Mouse (Mus musculus) ES-Bruce4 (cell line): Measurements from ENCODE around the gene Atp5h. TPM values are rescaled to one million over a fixed set of nuclear protein-coding genes. Genes with fewer than 3 reads are reported as not detected.

ENCODE experiments used
- H3K27ac ChIP-seq: 2 replicates; pipeline ENCODE4 v1.5.1; 2012; ENCODE audit warnings: low read length, inconsistent platforms; ENCODE audit not compliant: insufficient read depth
- H3K27me3 ChIP-seq: 2 replicates; pipeline ENCODE4 v1.6.1; 2012; ENCODE audit warnings: mild to moderate bottlenecking, low read length, inconsistent platforms; ENCODE audit not compliant: control insufficient read depth, poor library complexity, insufficient read depth, severe bottlenecking
- H3K36me3 ChIP-seq: 2 replicates; pipeline ENCODE4 v1.6.1; 2012; ENCODE audit warnings: inconsistent platforms, mild to moderate bottlenecking, low read length, moderate library complexity; ENCODE audit not compliant: control insufficient read depth, poor library complexity, insufficient read depth, severe bottlenecking
- H3K4me1 ChIP-seq: one replicate; pipeline ENCODE4 v1.8.1; 2011; ENCODE audit warnings: low read length; ENCODE audit not compliant: control insufficient read depth, insufficient read depth
- H3K4me3 ChIP-seq: 2 replicates; pipeline ENCODE4 v1.5.1; 2011; ENCODE audit warnings: low read depth, mild to moderate bottlenecking, low read length
- H3K9ac ChIP-seq: 2 replicates; pipeline ENCODE4 v1.6.1; 2012; ENCODE audit warnings: low read depth, mild to moderate bottlenecking, inconsistent platforms; ENCODE audit not compliant: poor library complexity, severe bottlenecking
- H3K9me3 ChIP-seq: replicated peaks from 2 replicates; pipeline ENCODE4 v1.6.1; 2012; ENCODE audit warnings: mild to moderate bottlenecking, low read length, inconsistent platforms; ENCODE audit not compliant: control insufficient read depth, poor library complexity, insufficient read depth, severe bottlenecking
- CTCF ChIP-seq: IDR thresholded peaks from one replicate; pipeline ENCODE4 v1.8.1; 2011; ENCODE audit warnings: low read depth, low read length
- EP300 ChIP-seq: IDR thresholded peaks from 2 replicates; pipeline ENCODE4 v1.6.1; 2011; ENCODE audit warnings: low read depth, low read length; ENCODE audit not compliant: insufficient read depth
- POLR2A ChIP-seq: IDR thresholded peaks from one replicate; pipeline ENCODE4 v1.8.1; 2011; ENCODE audit warnings: low read length; ENCODE audit not compliant: insufficient read depth
- polyA plus RNA-seq: library from polyadenylated mRNA; stranded (reverse); fragments of >200 nt; gene quantifications from 2 replicates; pipeline ENCODE4 v1.2.4, GENCODE M21; 2011; ENCODE audit warnings: low read depth; ENCODE audit not compliant: missing spikeins, insufficient read depth, insufficient read length

Atp5h gene
- polyA plus RNA-seq, 1 experiment: 340 TPM

GRCm38 (mm10) chr11:115384587-115384986, 35.2 kb downstream of the Atp5h start:
- TF ChIP-seq POLR2A (no peak), EP300 (no peak), CTCF (no peak)
- H3K9me3 ChIP-seq: no peaks in the 10 kb centered on the region
- no peaks in the 10 kb centered on the region for H3K36me3 ChIP-seq
- H3K4me3 ChIP-seq: no peak overlapping the region
- H3K27ac ChIP-seq: no peak overlapping the region
- H3K4me1 ChIP-seq: peaks cover 7% of the 10 kb centered on the region
- H3K9ac ChIP-seq: no peak overlapping the region
- no peaks in the 10 kb centered on the region for H3K27me3 ChIP-seq

- Histone ChIP-seq H3K4me3 (no peak overlapping the region), H3K9me3 (no peaks in the 10 kb centered on the region), H3K4me1 (peaks cover 7% of the 10 kb centered on the region), H3K36me3 (no peaks in the 10 kb centered on the region), H3K27ac (no peak overlapping the region), H3K9ac (no peak overlapping the region), H3K27me3 (no peaks in the 10 kb centered on the region)
- TF ChIP-seq CTCF (no peak), POLR2A (no peak), EP300 (no peak)
These were observed 35.9 kb downstream of the Atp5h start for GRCm38 (mm10) chr11:115383701-115384474.

- no peaks in the 10 kb centered on the region for H3K9me3 ChIP-seq
- no peak for TF ChIP-seq POLR2A
- no peak for TF ChIP-seq CTCF
- TF ChIP-seq EP300: no peak
- H3K4me3 ChIP-seq: peak overlapping the region; percentile 96
- H3K9ac ChIP-seq: peak overlapping the region; percentile 87; the same call in 1 of the 2 replicates
- no peaks in the 10 kb centered on the region for H3K36me3 ChIP-seq
- H3K4me1 ChIP-seq: peaks cover 7% of the 10 kb centered on the region
- H3K27me3 ChIP-seq: no peaks in the 10 kb centered on the region
- no peak overlapping the region for H3K27ac ChIP-seq
These were observed 36.9 kb downstream of the Atp5h start for GRCm38 (mm10) chr11:115382891-115383290.

GRCm38 (mm10) chr11:115381743-115382539, 37.8 kb downstream of the Atp5h start, which contains the start of gene Cdr2l:
Gene Cdr2l (plus strand): TSS chr11:115381916.
- Histone ChIP-seq H3K27ac (peak within 1 kb of the TSS; percentile 10; the same call in 1 of the 2 replicates), H3K4me1 (peaks cover 7% of the 10 kb centered on the region)

GRCm38 (mm10) chr11:115381276-115381675, 38.5 kb downstream of the Atp5h start:
- H3K36me3 ChIP-seq: no peaks in the 10 kb centered on the region
- H3K27me3 ChIP-seq: no peaks in the 10 kb centered on the region
- TF ChIP-seq POLR2A: no peak
- TF ChIP-seq EP300: no peak
- no peak for TF ChIP-seq CTCF
- peak overlapping the region; percentile 45 for H3K4me3 ChIP-seq
- no peaks in the 10 kb centered on the region for H3K9me3 ChIP-seq
- H3K9ac ChIP-seq: peak overlapping the region; percentile 87
- peak overlapping the region; percentile 10; the same call in 1 of the 2 replicates for H3K27ac ChIP-seq
- peaks cover 7% of the 10 kb centered on the region for H3K4me1 ChIP-seq

More at GRCm38 (mm10) chr11:115381743-115382539, 37.8 kb downstream of the Atp5h start, which contains the start of gene Cdr2l:
- H3K36me3 ChIP-seq: no peaks in the 10 kb centered on the region
- TF ChIP-seq POLR2A (no peak), EP300 (no peak), CTCF (no peak)
- no peaks in the 10 kb centered on the region for H3K27me3 ChIP-seq
- H3K9me3 ChIP-seq: no peaks in the 10 kb centered on the region
- peak within 1 kb of the TSS; percentile 87 for H3K9ac ChIP-seq
- H3K4me3 ChIP-seq: peak within 1 kb of the TSS; percentile 96

- no peak overlapping the region for H3K9ac ChIP-seq
- H3K36me3 ChIP-seq: no peaks in the 10 kb centered on the region
- H3K9me3 ChIP-seq: no peaks in the 10 kb centered on the region
- no peaks in the 10 kb centered on the region for H3K27me3 ChIP-seq
- no peak overlapping the region for H3K4me3 ChIP-seq
- TF ChIP-seq CTCF (peak; percentile 64), POLR2A (no peak)
- H3K4me1 ChIP-seq: no peaks in the 10 kb centered on the region
- no peak overlapping the region for H3K27ac ChIP-seq
These were observed 41.9 kb downstream of the Atp5h start for GRCm38 (mm10) chr11:115377854-115378253.
